Mouse (Mus musculus): ENCODE data around the gene Gm44973.
A peak's percentile ranks its signal among the peaks of the same experiment; 100 is the strongest.
"Not testable (repeated sequence)": the region's sequence is repeated elsewhere in the genome, so short reads cannot be mapped to it uniquely, and the experiment has no call there.

Gene Gm44973

GRCm38 (mm10) chr7:5015118-5016001 is at the start of gene Gm44973:
Gm44973 (plus strand) TSS chr7:5015496.
- DNase-seq: peak; percentile 98

GRCm38 (mm10) chr7:4971068-4971467 is 44.2 kb upstream of the Gm44973 start, which contains the start of gene Sbk3:
Sbk3 (minus strand) TSS chr7:4971168.
- DNase-seq: no peak

DNA sequence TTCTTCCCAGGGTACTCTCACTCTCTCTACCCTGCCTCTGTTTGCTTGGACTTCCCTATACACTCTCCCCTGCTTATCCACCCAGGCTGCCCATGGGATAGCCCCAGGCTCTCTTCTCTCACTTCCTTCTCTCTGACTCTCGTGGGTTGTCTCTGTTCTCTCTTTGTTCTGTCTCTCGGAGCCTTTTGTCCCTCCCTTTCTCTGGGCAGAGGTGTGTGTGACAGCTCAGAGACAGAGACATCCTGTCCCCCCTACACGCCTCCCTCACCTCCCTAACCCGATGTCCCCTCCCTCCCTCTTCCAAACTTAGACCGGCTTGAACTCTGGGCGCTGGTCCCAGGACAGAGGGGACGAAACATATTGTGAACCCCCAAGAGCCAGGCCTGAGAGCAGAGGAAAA is 43.6 kb upstream of the Gm44973 start:
- DNase-seq: no peak

- no peak for DNase-seq
These were observed 42.8 kb upstream of the Gm44973 start for GRCm38 (mm10) chr7:4972321-4973047.

- DNase-seq: no peak
These were observed 39.8 kb upstream of the Gm44973 start for GRCm38 (mm10) chr7:4975455-4975854.

DNA sequence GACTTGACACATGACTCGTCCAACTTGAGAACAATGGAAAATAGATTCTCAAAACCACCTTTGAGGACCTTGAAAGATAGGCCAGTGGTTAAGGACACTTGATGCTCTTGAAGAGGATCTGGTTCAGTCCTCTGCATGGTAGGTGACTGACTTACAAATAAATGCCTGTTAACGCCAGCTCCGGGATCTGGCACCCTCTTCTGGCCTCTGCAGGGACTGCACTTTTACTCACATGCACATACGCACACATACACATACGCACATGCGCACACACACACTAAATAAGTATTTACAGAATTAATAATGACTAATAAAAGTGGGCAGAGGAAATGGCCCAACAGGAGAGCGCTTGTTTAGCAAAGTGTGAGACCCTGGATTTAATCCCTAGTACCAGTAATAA is 38.5 kb upstream of the Gm44973 start:
- no peak for DNase-seq

- no peak for DNase-seq
These were observed 27.0 kb upstream of the Gm44973 start for GRCm38 (mm10) chr7:4988250-4988649.

- no peak for DNase-seq
These were observed 21.8 kb upstream of the Gm44973 start for GRCm38 (mm10) chr7:4993347-4993998.

- no peak for DNase-seq
These were observed 21.1 kb upstream of the Gm44973 start for GRCm38 (mm10) chr7:4993999-4994788.

GRCm38 (mm10) chr7:4995268-4996002 is 19.9 kb upstream of the Gm44973 start:
- DNase-seq: no peak

GRCm38 (mm10) chr7:4996003-4996895 is 19.0 kb upstream of the Gm44973 start, which contains the start of gene Zfp579:
Zfp579 (minus strand) TSS chr7:4996158.
- peak; percentile 93 for DNase-seq

DNA sequence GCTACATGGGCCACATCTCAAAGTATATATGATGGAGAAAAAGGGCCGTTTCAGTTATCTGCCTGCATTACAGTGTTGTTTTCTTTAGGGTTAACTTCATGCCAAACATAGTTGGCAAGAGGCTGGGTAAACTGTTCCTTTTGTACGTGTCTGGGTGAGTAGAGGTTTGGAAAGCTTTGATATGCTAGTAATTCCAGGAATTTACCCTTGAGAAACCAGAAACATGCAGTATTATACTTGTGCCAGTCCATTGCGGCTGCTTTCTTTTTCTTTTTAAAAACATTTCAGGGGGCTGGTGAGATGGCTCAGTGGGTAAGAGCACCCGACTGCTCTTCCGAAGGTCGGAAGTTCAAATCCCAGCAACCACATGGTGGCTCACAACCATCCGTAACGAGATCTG is 18.4 kb upstream of the Gm44973 start:
- DNase-seq: no peak

GRCm38 (mm10) chr7:4999876-5000275 is 15.4 kb upstream of the Gm44973 start:
- DNase-seq: no peak

DNA sequence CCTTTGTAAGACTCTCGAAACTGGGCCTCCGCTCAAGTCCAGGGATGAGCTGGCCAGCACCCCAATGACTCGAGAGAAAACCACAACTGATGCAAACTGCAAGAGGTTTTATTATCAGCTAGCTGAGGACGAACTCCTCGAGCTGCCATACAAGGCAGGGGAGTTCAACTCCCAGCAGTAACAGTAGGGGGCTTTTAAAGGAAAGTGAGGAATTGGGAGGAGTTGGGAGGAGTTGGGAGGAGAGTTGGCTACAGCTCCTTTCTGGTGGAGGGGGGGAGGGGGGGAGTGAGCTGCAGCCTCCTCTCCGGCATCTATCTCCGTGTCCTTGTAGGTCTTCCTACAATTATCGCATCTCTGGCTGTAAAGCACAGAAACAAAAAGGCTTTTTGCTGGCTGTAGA is 12.4 kb upstream of the Gm44973 start:
- not testable (repeated sequence) for DNase-seq

- no peak for DNase-seq
These were observed 7.1 kb upstream of the Gm44973 start for GRCm38 (mm10) chr7:5008229-5008628.

- DNase-seq: no peak
These were observed 2.4 kb upstream of the Gm44973 start for GRCm38 (mm10) chr7:5012681-5013513.

- DNase-seq: peak; percentile 97
These were observed 812 bp upstream of the Gm44973 start, which contains the start of the genes Zfp524 and Fiz1 for GRCm38 (mm10) chr7:5014251-5015117. Zfp524 (plus strand) TSS chr7:5014415. Fiz1 (minus strand) TSS chr7:5014697.

GRCm38 (mm10) chr7:5016057-5016456 is 761 bp downstream of the Gm44973 start:
- DNase-seq: no peak

GRCm38 (mm10) chr7:5016920-5017319 is 1.6 kb downstream of the Gm44973 start:
- no peak for DNase-seq

Data from embryo, embryonic 11 days (tissue).